Mouse (Mus musculus) kidney, embryonic 16.5 days (tissue): ENCODE data around the gene Dad1. TPM values are rescaled to one million over a fixed set of nuclear protein-coding genes. Genes with fewer than 3 reads are reported as not detected.

Source experiments
- ATAC-seq: fragments of 200-750 bp; cut with Nextera tagmentation; 2 replicates; pipeline ENCODE4 v1.8.0; 2017; ENCODE audit warnings: moderate TSS enrichment; ENCODE audit not compliant: low FRiP score, low TSS enrichment
- H3K27ac ChIP-seq: fragments of 300-500 bp; sonication (generic); 2 replicates; pipeline ENCODE4 v1.5.1; 2014; ENCODE audit warnings: low read length
- H3K27me3 ChIP-seq: fragments of 300-500 bp; sonication (generic); 2 replicates; pipeline ENCODE4 v1.6.1; 2014; ENCODE audit warnings: low read length, control low read depth, mixed read lengths; ENCODE audit not compliant: insufficient read depth
- H3K36me3 ChIP-seq: fragments of 300-500 bp; sonication (generic); 2 replicates; pipeline ENCODE4 v1.6.1; 2014; ENCODE audit warnings: low read length, control low read depth, mixed read lengths; ENCODE audit not compliant: insufficient read depth
- H3K4me1 ChIP-seq: fragments of 300-500 bp; sonication (generic); 2 replicates; pipeline ENCODE4 v1.6.1; 2014; ENCODE audit warnings: low read length, control low read depth, mixed read lengths; ENCODE audit not compliant: insufficient read depth
- H3K4me2 ChIP-seq: fragments of 300-500 bp; sonication (generic); replicated peaks from 2 replicates; pipeline ENCODE4 v1.6.1; 2014; ENCODE audit warnings: low read depth, low read length
- H3K4me3 ChIP-seq: fragments of 300-500 bp; sonication (generic); 2 replicates; pipeline ENCODE4 v1.5.1; 2014; ENCODE audit warnings: mild to moderate bottlenecking, low read length
- H3K9ac ChIP-seq: fragments of 300-500 bp; sonication (generic); replicated peaks from 2 replicates; pipeline ENCODE4 v1.6.1; 2014; ENCODE audit warnings: low read length
- H3K9me3 ChIP-seq: fragments of 300-500 bp; sonication (generic); 2 replicates; pipeline ENCODE4 v1.6.1; 2016; ENCODE audit warnings: low read length, control low read depth
- WGBS: fragments of 180-500 bp; shearing (Covaris S2); extraction: QIAGEN DNeasy Blood & Tissue Kit; methylation state at CpG from one replicate; pipeline ENCODE4 v1.1.7; 2014; 5-methylcytosine and 5-hydroxymethylcytosine counted together
- polyA plus RNA-seq: library from polyadenylated mRNA; unstranded; fragments of >200 nt; fragmentation: Nextera tagmentation; extraction: Ambion mirVana; gene quantifications from 2 replicates; pipeline ENCODE4 v1.2.1, GENCODE M21; 2015

Gene Dad1
- polyA plus RNA-seq, 1 experiment from 2014 or later = 422 TPM

DNA sequence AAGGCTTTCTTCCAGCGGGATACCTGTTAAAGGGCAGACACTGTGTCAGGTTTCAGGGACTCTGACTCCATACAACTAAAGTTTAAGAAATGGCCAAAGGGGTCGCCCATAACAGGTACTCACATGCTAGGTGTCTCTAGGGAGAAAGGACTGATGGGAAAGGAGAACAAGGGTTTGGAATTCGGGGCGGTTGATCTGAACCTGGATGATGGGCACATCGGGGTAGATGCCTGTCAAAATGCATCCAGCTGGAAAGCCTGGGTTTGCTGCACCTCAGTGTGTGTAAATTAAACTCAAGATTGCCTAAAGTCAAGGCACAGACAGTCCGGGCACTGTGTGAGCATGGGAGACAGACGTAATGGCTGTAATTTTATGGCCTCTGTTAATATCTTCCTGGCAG lies 25.4 kb downstream of the Dad1 start:
- WGBS = 16% methylated on average over 7 of the region's 7 CpGs
- peak overlapping the region; percentile 37; the same call in 1 of the 2 replicates for H3K4me3 ChIP-seq
- peak overlapping the region; percentile 45; the same call in 1 of the 2 replicates for H3K9ac ChIP-seq
- no peak for ATAC-seq
- no peak overlapping the region; the same call in 1 of the 2 replicates for H3K27ac ChIP-seq
- H3K4me2 ChIP-seq = peak overlapping the region; percentile 57
- H3K36me3 ChIP-seq = no peaks in the 10 kb centered on the region
- H3K27me3 ChIP-seq = no peaks in the 10 kb centered on the region
- H3K4me1 ChIP-seq = peaks cover 60% of the 10 kb centered on the region
- no peaks in the 10 kb centered on the region for H3K9me3 ChIP-seq

GRCm38 (mm10) chr14:54227911-54228451 lies 25.9 kb downstream of the Dad1 start:
- no peaks in the 10 kb centered on the region for H3K9me3 ChIP-seq
- H3K4me2 ChIP-seq = peak overlapping the region; percentile 57
- H3K36me3 ChIP-seq = no peaks in the 10 kb centered on the region
- under 1% methylated on average over 10 of the region's 10 CpGs for WGBS
- H3K4me1 ChIP-seq = peaks cover 56% of the 10 kb centered on the region
- peak overlapping the region; percentile 79 for H3K27ac ChIP-seq
- peak overlapping the region; percentile 37 for H3K4me3 ChIP-seq
- ATAC-seq = peak; percentile 64
- H3K27me3 ChIP-seq = no peaks in the 10 kb centered on the region
- H3K9ac ChIP-seq = peak overlapping the region; percentile 54

GRCm38 (mm10) chr14:54226911-54227811 lies 26.7 kb downstream of the Dad1 start:
- WGBS = 19% methylated on average over 16 of the region's 16 CpGs

GRCm38 (mm10) chr14:54225725-54226124 lies 28.2 kb downstream of the Dad1 start:
- 87% methylated on average over 11 of the region's 11 CpGs for whole genome bisulfite sequencing
- Histone ChIP-seq H3K36me3 (no peaks in the 10 kb centered on the region), H3K4me1 (peaks cover 45% of the 10 kb centered on the region)

More at GRCm38 (mm10) chr14:54226911-54227811, 26.7 kb downstream of the Dad1 start:
- peak overlapping the region; percentile 37 for H3K4me3 ChIP-seq
- no peaks in the 10 kb centered on the region for H3K9me3 ChIP-seq
- ATAC-seq = peak; percentile 43
- H3K4me1 ChIP-seq = peaks cover 49% of the 10 kb centered on the region
- H3K4me2 ChIP-seq = peak overlapping the region; percentile 57
- H3K27me3 ChIP-seq = no peaks in the 10 kb centered on the region
- peak overlapping the region; percentile 79 for H3K27ac ChIP-seq
- no peaks in the 10 kb centered on the region for H3K36me3 ChIP-seq
- H3K9ac ChIP-seq = peak overlapping the region; percentile 42; the same call in 1 of the 2 replicates

DNA sequence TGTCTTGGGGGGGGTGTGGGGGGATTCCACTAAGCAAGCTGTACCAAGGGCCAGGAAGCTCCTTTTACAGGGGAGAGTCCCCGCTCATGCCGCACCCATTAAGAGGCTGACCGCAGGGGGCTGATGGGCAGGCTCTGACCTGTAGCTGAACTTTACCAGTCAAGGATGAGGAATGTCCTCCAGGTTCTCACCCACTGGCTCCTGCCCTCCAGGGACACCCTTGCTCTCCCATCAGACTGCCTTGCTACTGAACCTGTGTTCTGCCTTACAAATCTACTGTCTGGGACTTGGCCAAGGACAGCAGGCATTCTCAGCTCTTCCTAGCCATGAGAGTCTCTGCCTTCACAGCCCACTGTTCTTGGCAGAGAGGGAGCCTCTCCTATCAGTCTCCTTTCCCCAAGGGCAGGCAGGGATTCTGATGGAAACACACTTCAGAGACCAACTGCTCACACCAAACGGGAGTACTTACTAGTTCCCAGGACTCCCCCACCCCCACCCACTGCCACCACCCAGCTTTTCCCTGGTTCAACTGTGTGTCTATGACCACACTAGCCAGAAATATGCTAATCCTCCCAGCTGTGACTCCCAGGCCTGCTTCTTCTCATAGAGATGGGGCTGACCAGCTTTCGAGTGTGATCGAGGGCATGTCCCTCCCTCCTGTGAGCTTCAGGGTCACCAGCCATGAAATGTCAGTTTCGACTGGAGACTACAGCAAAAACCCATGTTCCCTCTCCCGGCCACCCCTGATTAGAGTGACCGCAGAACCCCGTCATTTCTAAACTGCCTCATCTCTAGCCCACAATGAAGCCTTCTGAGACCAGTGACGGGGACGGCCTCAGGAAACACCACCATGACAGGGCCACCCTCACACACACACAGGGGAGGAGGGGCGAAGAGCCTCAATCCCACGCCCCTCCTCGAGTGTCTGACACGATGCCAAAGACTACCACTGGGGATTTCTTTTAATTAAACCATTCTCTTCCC lies 29.1 kb downstream of the Dad1 start:
- peak overlapping the region; percentile 13 for H3K27ac ChIP-seq

More at GRCm38 (mm10) chr14:54225725-54226124, 28.2 kb downstream of the Dad1 start:
- no peaks in the 10 kb centered on the region for H3K9me3 ChIP-seq
- no peak overlapping the region for H3K9ac ChIP-seq
- no peak overlapping the region for H3K4me2 ChIP-seq
- H3K27me3 ChIP-seq = no peaks in the 10 kb centered on the region
- no peak overlapping the region for H3K27ac ChIP-seq
- H3K4me3 ChIP-seq = no peak overlapping the region
- no peak for ATAC-seq

DNA sequence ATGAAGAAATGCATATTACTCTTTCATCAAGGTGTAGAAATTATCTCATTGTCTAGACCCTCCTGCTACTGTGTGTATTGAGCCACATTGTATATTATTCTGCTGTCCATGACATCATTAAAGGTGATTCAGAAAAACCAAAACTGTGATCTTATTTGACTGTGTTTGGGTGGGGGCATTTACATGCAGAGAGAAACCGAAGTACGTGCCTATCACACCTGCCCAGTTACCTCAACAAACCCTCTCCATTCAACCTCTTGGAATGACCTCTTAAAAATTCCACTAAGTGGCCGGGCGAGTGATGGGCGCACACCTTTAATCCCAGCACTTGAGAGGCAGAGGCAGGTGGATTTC lies 29.9 kb downstream of the Dad1 start:
- no peak overlapping the region for H3K9ac ChIP-seq
- H3K4me1 ChIP-seq = peaks cover 43% of the 10 kb centered on the region
- H3K27ac ChIP-seq = no peak overlapping the region
- ATAC-seq = no peak
- H3K9me3 ChIP-seq = no peaks in the 10 kb centered on the region
- H3K27me3 ChIP-seq = no peaks in the 10 kb centered on the region
- no peak overlapping the region for H3K4me2 ChIP-seq
- H3K4me3 ChIP-seq = no peak overlapping the region
- H3K36me3 ChIP-seq = no peaks in the 10 kb centered on the region
- 87% methylated on average over 5 of the region's 5 CpGs for WGBS

More for the DNA sequence above, 29.1 kb downstream of the Dad1 start:
- peak; percentile 22; the same call in 1 of the 2 replicates for ATAC-seq
- Histone ChIP-seq H3K36me3 (no peaks in the 10 kb centered on the region), H3K4me3 (no peak overlapping the region), H3K9ac (peak overlapping the region; percentile 39; the same call in 1 of the 2 replicates), H3K9me3 (no peaks in the 10 kb centered on the region), H3K27me3 (no peaks in the 10 kb centered on the region), H3K4me1 (peaks cover 45% of the 10 kb centered on the region), H3K4me2 (no peak overlapping the region)
- WGBS = 40% methylated on average over 16 of the region's 16 CpGs

- H3K4me2 ChIP-seq = no peak overlapping the region
- 49% methylated on average over 13 of the region's 13 CpGs for WGBS
- ATAC-seq = no peak
- H3K4me3 ChIP-seq = no peak overlapping the region
- H3K9ac ChIP-seq = no peak overlapping the region
- H3K27me3 ChIP-seq = no peaks in the 10 kb centered on the region
- no peaks in the 10 kb centered on the region for H3K9me3 ChIP-seq
- no peaks in the 10 kb centered on the region for H3K36me3 ChIP-seq
- H3K4me1 ChIP-seq = peaks cover 42% of the 10 kb centered on the region
- no peak overlapping the region for H3K27ac ChIP-seq
These were observed 30.4 kb downstream of the Dad1 start for GRCm38 (mm10) chr14:54223315-54224063.

GRCm38 (mm10) chr14:54222289-54222727 lies 31.6 kb downstream of the Dad1 start:
- 82% methylated on average over 8 of the region's 8 CpGs for WGBS
- Histone ChIP-seq H3K27ac (no peak overlapping the region), H3K4me2 (no peak overlapping the region), H3K4me1 (peaks cover 41% of the 10 kb centered on the region), H3K36me3 (no peaks in the 10 kb centered on the region), H3K9ac (no peak overlapping the region), H3K4me3 (no peak overlapping the region), H3K27me3 (no peaks in the 10 kb centered on the region), H3K9me3 (no peaks in the 10 kb centered on the region)
- ATAC-seq = no peak

GRCm38 (mm10) chr14:54221641-54222040 lies 32.3 kb downstream of the Dad1 start:
- ATAC-seq = no peak
- 94% methylated on average over 6 of the region's 6 CpGs for WGBS
- Histone ChIP-seq H3K27me3 (no peaks in the 10 kb centered on the region), H3K9me3 (no peaks in the 10 kb centered on the region), H3K36me3 (no peaks in the 10 kb centered on the region), H3K27ac (no peak overlapping the region), H3K4me3 (no peak overlapping the region), H3K4me2 (no peak overlapping the region), H3K9ac (no peak overlapping the region), H3K4me1 (peaks cover 41% of the 10 kb centered on the region)
